Mouse (Mus musculus) MEL (cell line): Measurements from ENCODE around the gene Psmd11. TPM values are rescaled to one million over a fixed set of nuclear protein-coding genes. Genes with fewer than 3 reads are reported as not detected.
A peak's percentile ranks its signal among the peaks of the same experiment; 100 is the strongest.

Experiments
- DNase-seq: peaks from one replicate; pipeline ENCODE4 v3.0.0; 2011; ENCODE audit warnings: low read depth, low spot score
- H3K27ac ChIP-seq: 2 replicates; pipeline ENCODE4 v1.5.1; 2012; ENCODE audit warnings: low read depth, mild to moderate bottlenecking, control low read depth, low read length, moderate library complexity; ENCODE audit not compliant: control insufficient read depth
- H3K27me3 ChIP-seq, 2 experiments: fragments of 150-350 bp in 1 of 2; sonication (generic) in 1 of 2; 2 replicates each; pipeline ENCODE4 v1.6.1; 2012; ENCODE audit warnings: low read length in 2 of 2, mild to moderate bottlenecking in 2 of 2, improper control_type of control experiment in 1 of 2, moderate library complexity in 1 of 2; ENCODE audit not compliant: insufficient read depth in 2 of 2, control insufficient read depth in 1 of 2
- H3K36me3 ChIP-seq, 2 experiments: 2 replicates each; pipeline ENCODE4 v1.6.1; 2012 to 2014; ENCODE audit warnings: low read length in 2 of 2, improper control_type of control experiment in 1 of 2, inconsistent platforms in 1 of 2, mild to moderate bottlenecking in 1 of 2; ENCODE audit not compliant: insufficient read depth in 2 of 2, control insufficient read depth in 1 of 2
- H3K4me1 ChIP-seq, 2 experiments: fragments of 150-350 bp in 1 of 2; sonication (generic) in 1 of 2; 2 replicates each; pipeline ENCODE4 v1.6.1; 2012; ENCODE audit warnings: low read length in 2 of 2, improper control_type of control experiment in 1 of 2, mild to moderate bottlenecking in 1 of 2; ENCODE audit not compliant: insufficient read depth in 2 of 2, control insufficient read depth in 1 of 2
- H3K4me3 ChIP-seq, 2 experiments: fragments of 150-350 bp in 1 of 2; sonication (generic) in 1 of 2; 2 replicates each; pipeline ENCODE4 v1.5.1; 2012; ENCODE audit warnings: low read depth in 2 of 2, low read length in 2 of 2, mild to moderate bottlenecking in 2 of 2, moderate library complexity in 2 of 2, control low read depth in 1 of 2, improper control_type of control experiment in 1 of 2; ENCODE audit not compliant: control insufficient read depth in 1 of 2, insufficient read depth in 1 of 2
- H3K79me2 ChIP-seq: 2 replicates; pipeline ENCODE4 v1.6.1; 2012; ENCODE audit warnings: mild to moderate bottlenecking, low read length, moderate library complexity; ENCODE audit not compliant: control insufficient read depth, poor library complexity, insufficient read depth
- H3K9ac ChIP-seq: 2 replicates; pipeline ENCODE4 v1.6.1; 2012; ENCODE audit warnings: low read depth, mild to moderate bottlenecking, control low read depth, low read length, moderate library complexity; ENCODE audit not compliant: control insufficient read depth, poor library complexity, severe bottlenecking
- H3K9me3 ChIP-seq: fragments of 150-350 bp; sonication (generic); replicated peaks from 2 replicates; pipeline ENCODE4 v1.6.1; 2012; ENCODE audit warnings: mild to moderate bottlenecking, low read length, improper control_type of control experiment, moderate library complexity; ENCODE audit not compliant: insufficient read depth
- CHD1 ChIP-seq: IDR thresholded peaks from 2 replicates; pipeline ENCODE4 v1.6.1; 2012; ENCODE audit warnings: low read depth, mild to moderate bottlenecking, inconsistent platforms, low read length, improper control_type of control experiment
- CHD2 ChIP-seq: IDR thresholded peaks from 2 replicates; pipeline ENCODE4 v1.6.1; 2011; ENCODE audit warnings: low read length, improper control_type of control experiment
- CTCF ChIP-seq, 3 experiments: IDR thresholded peaks in 2 of 3; conservative IDR thresholded peaks in 1 of 3; 2 replicates each; pipeline ENCODE4 v1.5.1; 2011 to 2012; ENCODE audit warnings: low read length in 3 of 3, low read depth in 2 of 3, mild to moderate bottlenecking in 2 of 3, improper control_type of control experiment in 1 of 3, inconsistent platforms in 1 of 3, mixed read lengths in 1 of 3, moderate library complexity in 1 of 3; ENCODE audit not compliant: control insufficient read depth in 1 of 3, insufficient read depth in 1 of 3, poor library complexity in 1 of 3, severe bottlenecking in 1 of 3
- ELF1 ChIP-seq: IDR thresholded peaks from 2 replicates; pipeline ENCODE4 v1.6.1; 2014; ENCODE audit warnings: low read depth, mild to moderate bottlenecking, inconsistent platforms, low read length, improper control_type of control experiment, moderate library complexity
- EP300 ChIP-seq, 2 experiments: IDR thresholded peaks; 2 replicates each; pipeline ENCODE4 v1.6.1; 2011; ENCODE audit warnings: improper control_type of control experiment in 2 of 2, low read length in 2 of 2, low read depth in 1 of 2, mild to moderate bottlenecking in 1 of 2
- ETS1 ChIP-seq: IDR thresholded peaks from 2 replicates; pipeline ENCODE4 v1.6.1; 2012; ENCODE audit warnings: low read depth, mild to moderate bottlenecking, inconsistent platforms, low read length, improper control_type of control experiment, moderate library complexity
- GABPA ChIP-seq: IDR thresholded peaks from 2 replicates; pipeline ENCODE4 v1.6.1; 2012; ENCODE audit warnings: low read depth, mild to moderate bottlenecking, inconsistent platforms, low read length, improper control_type of control experiment, moderate library complexity
- GATA1 ChIP-seq: IDR thresholded peaks from 2 replicates; pipeline ENCODE4 v1.6.1; 2011; ENCODE audit warnings: low read depth, low read length, improper control_type of control experiment
- HCFC1 ChIP-seq: IDR thresholded peaks from 2 replicates; pipeline ENCODE4 v1.6.1; 2012; ENCODE audit warnings: low read depth, mild to moderate bottlenecking, inconsistent platforms, low read length, improper control_type of control experiment, moderate library complexity
- JUND ChIP-seq: IDR thresholded peaks from 2 replicates; pipeline ENCODE4 v1.6.1; 2011; ENCODE audit warnings: low read depth, mild to moderate bottlenecking, improper control_type of control experiment, low read length
- KAT2A ChIP-seq: conservative IDR thresholded peaks from 2 replicates; pipeline ENCODE4 v1.6.1; 2012; ENCODE audit warnings: low read depth, low read length, improper control_type of control experiment, inconsistent platforms
- MAFK ChIP-seq: IDR thresholded peaks from 2 replicates; pipeline ENCODE4 v1.6.1; 2011; ENCODE audit warnings: low read depth, mild to moderate bottlenecking, low read length, improper control_type of control experiment, borderline replicate concordance
- MAZ ChIP-seq: IDR thresholded peaks from 2 replicates; pipeline ENCODE4 v1.6.1; 2012; ENCODE audit warnings: low read depth, mild to moderate bottlenecking, inconsistent platforms, low read length, improper control_type of control experiment
- MXI1 ChIP-seq: IDR thresholded peaks from 2 replicates; pipeline ENCODE4 v1.6.1; 2011; ENCODE audit warnings: mild to moderate bottlenecking, low read depth, low read length, improper control_type of control experiment
- MYC ChIP-seq: IDR thresholded peaks from 2 replicates; pipeline ENCODE4 v1.6.1; 2011; ENCODE audit warnings: low read depth, mild to moderate bottlenecking, low read length, improper control_type of control experiment, moderate library complexity
- NRF1 ChIP-seq: IDR thresholded peaks from 2 replicates; pipeline ENCODE4 v1.6.1; 2014; ENCODE audit warnings: low read depth, mild to moderate bottlenecking, inconsistent platforms, low read length, improper control_type of control experiment, moderate library complexity; ENCODE audit not compliant: poor library complexity, insufficient read depth, severe bottlenecking
- POLR2A ChIP-seq, 2 experiments: IDR thresholded peaks; 2 replicates each; pipeline ENCODE4 v1.6.1; 2011 to 2012; ENCODE audit warnings: low read length in 2 of 2, mild to moderate bottlenecking in 2 of 2, control low read depth in 1 of 2, improper control_type of control experiment in 1 of 2, low read depth in 1 of 2, moderate library complexity in 1 of 2; ENCODE audit not compliant: control insufficient read depth in 1 of 2, insufficient read depth in 1 of 2, poor library complexity in 1 of 2
- POLR2AphosphoS2 ChIP-seq: IDR thresholded peaks from 2 replicates; pipeline ENCODE4 v1.6.1; 2011; ENCODE audit warnings: low read length, improper control_type of control experiment
- POLR2AphosphoS5 ChIP-seq: IDR thresholded peaks from 2 replicates; pipeline ENCODE4 v1.6.1; 2012; ENCODE audit warnings: low read depth, borderline replicate concordance, mild to moderate bottlenecking, inconsistent platforms, low read length, moderate library complexity, mixed read lengths
- RAD21 ChIP-seq: IDR thresholded peaks from 2 replicates; pipeline ENCODE4 v1.6.1; 2011; ENCODE audit warnings: mild to moderate bottlenecking, low read depth, low read length, improper control_type of control experiment
- RCOR1 ChIP-seq: IDR thresholded peaks from 2 replicates; pipeline ENCODE4 v1.6.1; 2012; ENCODE audit warnings: low read depth, mild to moderate bottlenecking, inconsistent platforms, low read length, improper control_type of control experiment
- SIN3A ChIP-seq: IDR thresholded peaks from 2 replicates; pipeline ENCODE4 v1.6.1; 2012; ENCODE audit warnings: low read length, improper control_type of control experiment, inconsistent platforms
- SMC3 ChIP-seq: IDR thresholded peaks from 2 replicates; pipeline ENCODE4 v1.6.1; 2011; ENCODE audit warnings: low read depth, low read length, improper control_type of control experiment
- TAL1 ChIP-seq: IDR thresholded peaks from 2 replicates; pipeline ENCODE4 v1.6.1; 2012; ENCODE audit warnings: mild to moderate bottlenecking, inconsistent platforms, low read length, moderate library complexity, mixed read lengths
- TBP ChIP-seq: IDR thresholded peaks from 2 replicates; pipeline ENCODE4 v1.8.0; 2011; ENCODE audit warnings: low read depth, low read length, improper control_type of control experiment
- UBTF ChIP-seq: IDR thresholded peaks from 2 replicates; pipeline ENCODE4 v1.6.1; 2012; ENCODE audit warnings: low read depth, mild to moderate bottlenecking, inconsistent platforms, low read length, improper control_type of control experiment, moderate library complexity, borderline replicate concordance; ENCODE audit not compliant: insufficient read depth
- USF1 ChIP-seq: IDR thresholded peaks from 2 replicates; pipeline ENCODE4 v1.6.1; 2014; ENCODE audit warnings: low read depth, mild to moderate bottlenecking, inconsistent platforms, low read length, improper control_type of control experiment, moderate library complexity
- USF2 ChIP-seq, 2 experiments: IDR thresholded peaks; 2 replicates each; pipeline ENCODE4 v1.6.1; 2011 to 2012; ENCODE audit warnings: improper control_type of control experiment in 2 of 2, low read length in 2 of 2, borderline replicate concordance in 1 of 2, inconsistent platforms in 1 of 2, low read depth in 1 of 2, mild to moderate bottlenecking in 1 of 2; ENCODE audit not compliant: insufficient read depth in 1 of 2
- ZC3H11A ChIP-seq: IDR thresholded peaks from 2 replicates; pipeline ENCODE4 v1.6.1; 2012; ENCODE audit warnings: low read depth, mild to moderate bottlenecking, inconsistent platforms, low read length, improper control_type of control experiment
- ZKSCAN1 ChIP-seq: IDR thresholded peaks from 2 replicates; pipeline ENCODE4 v1.6.1; 2012; ENCODE audit warnings: low read depth, mild to moderate bottlenecking, inconsistent platforms, low read length, improper control_type of control experiment, moderate library complexity
- ZMIZ1 ChIP-seq: IDR thresholded peaks from 2 replicates; pipeline ENCODE4 v1.6.1; 2012; ENCODE audit warnings: low read depth, mild to moderate bottlenecking, inconsistent platforms, low read length, improper control_type of control experiment, moderate library complexity
- ZNF384 ChIP-seq: IDR thresholded peaks from 2 replicates; pipeline ENCODE4 v1.6.1; 2012; ENCODE audit warnings: low read depth, mild to moderate bottlenecking, inconsistent platforms, low read length, improper control_type of control experiment
- polyA plus RNA-seq, 2 experiments: library from polyadenylated mRNA; stranded (reverse) in 1 of 2; unstranded in 1 of 2; fragments of >175 nt in 1 of 2; fragments of >200 nt in 1 of 2; gene quantifications; 2 replicates each; pipeline versions ENCODE4 v1.2.1 to v1.2.4; 2012; ENCODE audit warnings: low replicate concordance in 2 of 2, low read depth in 1 of 2; ENCODE audit not compliant: insufficient read length in 2 of 2, insufficient read depth in 1 of 2, missing spikeins in 1 of 2
- total RNA-seq: library from RNA; depleted of rRNA; stranded (reverse); fragments of 300-350 nt; gene quantifications from 2 replicates; pipeline ENCODE4 v1.2.3, GENCODE M21; 2012

Gene Psmd11
- total and polyA plus RNA-seq, 3 experiments = 110 to 324 (median 184) TPM

- TF ChIP-seq GABPA (no peak), NRF1 (no peak), CHD1 (no peak; the same call in 1 of the 2 replicates), POLR2AphosphoS2 (no peak), USF2 (IDR thresholded peaks at IDR 0.05; ENCODE audit: borderline replicate concordance in 1 of 2, insufficient read depth in 1 of 2, low read depth in 1 of 2, low read length in 2 of 2) (no peak), TBP (no peak), ZC3H11A (no peak), TAL1 (no peak), POLR2AphosphoS5 (no peak), JUND (0 out of 2 replicates have a peak, but pooled peaks have one; percentile 39), CHD2 (no peak)
Observed at GRCm38 (mm10) chr11:80424691-80425090, 3.7 kb upstream of the Psmd11 start (continued).

- no peaks in the 10 kb centered on the region for H3K9me3 ChIP-seq
- peak overlapping the region; percentile 25; the same call in 1 of the 2 replicates for H3K9ac ChIP-seq
- peaks cover 4 to 34% of the 10 kb centered on the region in 2 experiments; a peak in 3 of 4 replicates for H3K36me3 ChIP-seq
- H3K79me2 ChIP-seq = peaks cover 17% of the 10 kb centered on the region
- H3K27me3 ChIP-seq = no peaks in the 10 kb centered on the region
- DNase-seq = peak; percentile 71
- H3K4me3 ChIP-seq = peak overlapping the region; percentile 19 to 28; a peak in 1 of 4 replicates
- H3K27ac ChIP-seq = peak overlapping the region; percentile 65
- peaks cover 27 to 35% of the 10 kb centered on the region in 2 experiments for H3K4me1 ChIP-seq
- TF ChIP-seq MXI1 (no peak), ELF1 (0 out of 2 replicates have a peak, but pooled peaks have one; percentile 30), POLR2A (IDR thresholded peaks at IDR 0.05; ENCODE audit: control insufficient read depth in 1 of 2, insufficient read depth in 1 of 2, low read depth in 1 of 2, low read length in 2 of 2, poor library complexity in 1 of 2) (no peak), ZMIZ1 (no peak), ETS1 (0 out of 2 replicates have a peak, but pooled peaks have one; percentile 7), SMC3 (no peak), ZKSCAN1 (no peak), UBTF (no peak), NRF1 (0 out of 2 replicates have a peak, but pooled peaks have one; percentile 7), RCOR1 (no peak), EP300 (IDR thresholded peaks at IDR 0.05; ENCODE audit: low read depth in 1 of 2, low read length in 2 of 2) (no peak), RAD21 (no peak), SIN3A (no peak), GABPA (no peak), HCFC1 (0 out of 2 replicates have a peak, but pooled peaks have one; percentile 58), CHD1 (no peak), USF2 (IDR thresholded peaks at IDR 0.05; ENCODE audit: borderline replicate concordance in 1 of 2, insufficient read depth in 1 of 2, low read depth in 1 of 2, low read length in 2 of 2) (no peak), POLR2AphosphoS5 (no peak), CHD2 (no peak), GATA1 (no peak), POLR2AphosphoS2 (no peak), USF1 (0 out of 2 replicates have a peak, but pooled peaks have one; percentile 5), TAL1 (no peak), MAFK (no peak), TBP (0 out of 2 replicates have a peak, but pooled peaks have one; percentile 19), MAZ (no peak), ZNF384 (0 out of 2 replicates have a peak, but pooled peaks have one; percentile 32), MYC (no peak), CTCF (IDR thresholded peaks at IDR 0.05 in 2 of 3, conservative IDR thresholded peaks at IDR 0.05 in 1 of 3; ENCODE audit: control insufficient read depth in 1 of 3, insufficient read depth in 1 of 3, low read depth in 2 of 3, low read length in 3 of 3, poor library complexity in 1 of 3, severe bottlenecking in 1 of 3) (peak; percentile 34 to 59 (median 42); a peak in 5 of 6 replicates), JUND (no peak), KAT2A (no peak)
Observed at GRCm38 (mm10) chr11:80425247-80425778, 3.1 kb upstream of the Psmd11 start.
